Mouse (Mus musculus) embryonic fibroblast, embryonic 13.5 days (primary cell): Measurements from ENCODE around the gene Nfatc2ip.

ENCODE experiments used
- CTCF ChIP-seq: IDR thresholded peaks from 2 replicates; pipeline ENCODE4 v1.5.1; 2011; ENCODE audit warnings: mild to moderate bottlenecking, control low read depth, low read length, moderate library complexity, borderline replicate concordance; ENCODE audit not compliant: insufficient read depth
- POLR2A ChIP-seq: IDR thresholded peaks from 2 replicates; pipeline ENCODE4 v1.6.1; 2011; ENCODE audit warnings: low read depth, mild to moderate bottlenecking, control low read depth, low read length, moderate library complexity

DNA sequence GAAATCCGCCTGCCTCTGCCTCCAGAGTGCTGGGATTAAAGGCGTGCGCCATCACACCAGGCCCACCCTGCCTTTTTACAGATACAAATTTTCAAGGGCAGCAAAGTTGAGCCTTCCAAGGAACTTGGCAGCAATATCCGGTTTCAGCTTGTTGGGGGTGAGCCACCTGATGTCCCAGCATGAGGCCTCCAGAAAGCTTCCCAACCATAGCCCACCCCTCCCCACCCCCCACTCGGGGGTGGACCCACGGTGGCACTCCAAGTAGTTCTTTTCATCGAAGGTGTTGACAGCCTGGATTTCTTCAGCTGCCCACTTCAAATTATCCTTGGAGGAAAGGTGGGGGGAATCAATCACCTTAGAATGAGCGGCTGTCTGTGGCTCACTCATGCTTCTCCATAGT is 57.6 kb downstream of the Nfatc2ip start:
- TF ChIP-seq POLR2A (no peak), CTCF (no peak)
